Mouse (Mus musculus): ENCODE data around the gene Sirpa.

GRCm38 (mm10) chr2:129598094-129598493, 5.5 kb downstream of the Sirpa start:
- TF ChIP-seq CTCF (conservative IDR thresholded peaks at IDR 0.05; ENCODE audit: low read length) (no peak), POU5F1 (IDR thresholded peaks at IDR 0.05; ENCODE audit: borderline replicate concordance, low read length) (no peak), NANOG (IDR thresholded peaks at IDR 0.05; ENCODE audit: borderline replicate concordance, low read length) (no peak)
